Mouse (Mus musculus): ENCODE data around the gene Usp10.

Usp10 gene

GRCm38 (mm10) chr8:119960531-119961104 lies 50.5 kb downstream of the Usp10 start:
- peak; percentile 94 for ATAC-seq (ENCODE audit: low TSS enrichment)

- no peak for ATAC-seq (ENCODE audit: low TSS enrichment)
Measured at GRCm38 (mm10) chr8:119964859-119965258, 54.7 kb downstream of the Usp10 start.

- no peak for ATAC-seq (ENCODE audit: low TSS enrichment)
Measured at GRCm38 (mm10) chr8:119967435-119967834, 57.3 kb downstream of the Usp10 start.

- ATAC-seq (ENCODE audit: low TSS enrichment) = peak; percentile 92; the same call in 1 of the 2 replicates
Measured at GRCm38 (mm10) chr8:119970169-119970568, 60.0 kb downstream of the Usp10 start.

- no peak for ATAC-seq (ENCODE audit: low TSS enrichment)
Measured at GRCm38 (mm10) chr8:119972558-119972957, 62.4 kb downstream of the Usp10 start.

GRCm38 (mm10) chr8:119978770-119979381 lies 68.7 kb downstream of the Usp10 start:
- no peak for ATAC-seq (ENCODE audit: low TSS enrichment)

- no peak for ATAC-seq (ENCODE audit: low TSS enrichment)
Measured at GRCm38 (mm10) chr8:119981253-119981652, 71.1 kb downstream of the Usp10 start.

GRCm38 (mm10) chr8:119984085-119984484 lies 73.9 kb downstream of the Usp10 start:
- no peak for ATAC-seq (ENCODE audit: low TSS enrichment)

DNA sequence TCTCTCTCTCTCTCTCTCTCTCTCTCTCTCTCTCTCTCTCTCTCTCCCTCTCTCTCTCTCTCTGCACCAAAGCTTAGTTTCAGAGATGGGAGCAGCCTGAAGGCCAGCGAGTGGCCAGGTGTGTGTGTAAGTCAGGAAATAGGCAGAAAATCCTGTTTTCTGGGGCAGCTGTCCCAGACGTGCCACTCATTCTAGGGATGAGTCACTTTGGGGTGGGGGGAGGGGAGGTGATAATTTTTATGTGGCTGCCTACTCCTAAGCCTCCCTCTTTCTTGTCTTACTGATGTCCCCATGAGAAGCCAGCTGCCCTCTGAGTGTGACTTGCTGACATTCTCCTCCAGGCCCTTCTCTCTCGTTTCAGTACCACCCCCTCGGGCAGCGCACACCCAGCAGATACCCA lies 76.0 kb downstream of the Usp10 start:
- peak; percentile 20; the same call in 1 of the 2 replicates for ATAC-seq (ENCODE audit: low TSS enrichment)

GRCm38 (mm10) chr8:119988087-119988486 lies 77.9 kb downstream of the Usp10 start:
- no peak for ATAC-seq (ENCODE audit: low TSS enrichment)

DNA sequence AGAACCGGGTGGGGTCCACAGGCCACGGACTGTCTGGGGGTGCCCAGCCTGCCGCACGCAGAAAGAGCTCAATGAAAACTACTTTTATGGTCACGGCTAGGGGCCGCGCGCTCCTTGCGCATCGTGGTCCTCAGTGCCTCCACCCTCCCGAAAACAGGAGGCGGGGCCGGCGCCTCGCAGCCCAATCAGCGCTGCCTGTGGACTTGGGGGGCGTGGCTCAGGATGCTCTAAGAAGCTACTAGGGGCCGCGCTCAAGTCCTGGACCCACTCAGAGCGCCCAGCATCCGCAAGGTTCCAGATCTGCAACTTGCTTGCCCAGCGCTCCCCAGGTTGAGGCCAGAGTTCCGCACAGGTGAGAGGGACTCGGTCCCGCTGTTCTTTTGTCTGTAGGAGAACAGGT lies 82.1 kb downstream of the Usp10 start, which contains the start of gene Crispld2:
Gene Crispld2, plus strand, starts transcription at position 190 of the 400 bp plus-strand sequence.
- ATAC-seq (ENCODE audit: low TSS enrichment) = peak; percentile 85

DNA sequence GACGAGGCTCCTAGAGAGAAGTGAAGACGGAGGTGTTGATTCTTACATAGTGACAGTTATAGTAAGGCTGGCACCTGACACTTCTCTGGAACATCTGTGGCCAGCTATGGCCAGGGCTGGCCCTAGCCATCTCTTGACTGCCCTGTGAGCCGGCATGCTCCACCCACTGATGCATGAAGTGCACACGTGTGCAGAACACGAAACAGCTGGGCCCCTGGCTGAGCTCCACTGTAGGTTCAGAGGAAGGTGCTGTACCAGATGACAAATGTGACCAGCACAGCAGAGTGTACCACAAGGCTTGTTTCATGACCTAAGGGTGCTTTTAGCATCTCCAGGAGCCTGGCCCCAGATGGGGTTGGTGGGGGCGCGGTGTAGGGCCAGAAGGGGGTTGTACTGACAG lies 84.0 kb downstream of the Usp10 start:
- no peak for ATAC-seq (ENCODE audit: low TSS enrichment)

GRCm38 (mm10) chr8:119994556-119994955 lies 84.4 kb downstream of the Usp10 start:
- no peak for ATAC-seq (ENCODE audit: low TSS enrichment)

GRCm38 (mm10) chr8:119997266-119997665 lies 87.1 kb downstream of the Usp10 start:
- ATAC-seq (ENCODE audit: low TSS enrichment) = no peak

DNA sequence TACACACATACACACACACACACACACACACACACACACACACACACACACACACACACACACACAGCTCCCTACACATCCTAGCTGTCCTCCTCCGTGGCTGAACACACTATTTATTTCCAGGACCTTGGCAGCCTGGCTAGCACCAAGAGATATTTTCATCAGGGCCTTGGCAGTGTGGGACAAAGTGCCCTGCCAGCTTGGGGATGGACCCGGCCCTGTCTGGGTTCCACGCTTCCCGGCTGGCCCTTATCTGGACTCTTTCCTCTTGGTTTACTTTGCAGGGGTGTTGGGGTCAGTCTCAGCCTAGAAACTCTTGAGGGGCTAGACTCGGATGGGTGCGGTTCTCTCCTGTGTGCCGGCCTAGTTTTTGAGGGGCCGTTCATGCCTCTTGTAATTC lies 90.3 kb downstream of the Usp10 start:
- ATAC-seq (ENCODE audit: low TSS enrichment) = no peak

- no peak for ATAC-seq (ENCODE audit: low TSS enrichment)
Measured at GRCm38 (mm10) chr8:120001712-120002111, 91.6 kb downstream of the Usp10 start.

- ATAC-seq (ENCODE audit: low TSS enrichment) = no peak
Measured at GRCm38 (mm10) chr8:120002348-120002747, 92.2 kb downstream of the Usp10 start.

DNA sequence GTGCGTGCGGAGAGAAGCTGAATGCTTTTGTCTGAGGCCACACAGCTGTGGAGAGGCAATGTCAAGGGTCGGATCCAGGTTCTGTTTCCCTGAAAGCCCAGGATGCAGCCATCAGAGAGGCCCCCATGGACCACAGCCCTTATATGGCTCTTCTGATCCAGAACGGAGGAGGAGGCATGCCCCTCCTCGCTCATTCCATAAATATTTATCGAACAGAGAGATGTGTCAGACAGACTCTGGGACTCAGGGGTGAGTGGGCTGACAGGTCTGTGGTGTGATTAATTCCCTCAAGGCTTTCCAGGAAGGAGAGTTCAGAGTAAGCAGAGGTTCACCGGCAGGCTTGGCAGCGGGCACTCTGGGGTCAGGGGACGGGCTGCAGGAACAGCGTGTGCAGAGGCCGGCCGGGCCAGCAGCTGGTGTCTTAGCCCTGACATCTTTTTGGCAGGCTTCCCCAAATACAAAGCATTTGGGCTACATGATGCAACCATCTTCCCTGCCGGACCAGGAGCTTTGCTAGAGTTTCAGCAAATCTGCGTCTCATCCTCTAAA lies 94.1 kb downstream of the Usp10 start:
- ATAC-seq (ENCODE audit: low TSS enrichment) = no peak

- ATAC-seq (ENCODE audit: low TSS enrichment) = no peak
Measured at GRCm38 (mm10) chr8:120004705-120005381, 94.7 kb downstream of the Usp10 start.

DNA sequence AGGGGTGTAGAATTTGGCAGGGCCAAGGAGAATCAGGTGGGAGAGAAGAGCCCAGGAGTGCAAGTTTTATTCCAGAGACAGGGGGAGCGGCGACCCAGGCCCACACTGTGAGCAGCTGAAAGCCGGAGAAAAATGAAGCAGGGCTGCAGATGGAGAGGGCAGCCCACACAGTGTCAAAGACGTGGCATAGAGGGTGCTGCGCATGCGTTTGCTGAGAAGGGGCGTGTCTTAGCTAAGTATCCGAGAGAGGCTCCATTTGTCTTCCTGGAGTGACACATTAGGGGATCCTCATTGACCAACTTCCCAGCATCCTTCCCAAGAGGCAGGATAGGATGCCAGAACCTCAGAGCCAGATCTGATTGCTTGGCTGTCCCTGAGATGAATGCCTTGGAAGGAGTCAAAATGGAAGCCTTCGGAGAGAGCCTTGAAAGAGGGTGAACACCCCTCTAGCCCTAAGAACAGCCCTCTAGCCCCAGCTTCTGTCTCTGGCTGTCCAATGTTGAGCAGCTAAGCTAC lies 96.5 kb downstream of the Usp10 start:
- ATAC-seq (ENCODE audit: low TSS enrichment) = no peak

All from frontal cortex, adult (tissue).